In the genomic region with DNA sequence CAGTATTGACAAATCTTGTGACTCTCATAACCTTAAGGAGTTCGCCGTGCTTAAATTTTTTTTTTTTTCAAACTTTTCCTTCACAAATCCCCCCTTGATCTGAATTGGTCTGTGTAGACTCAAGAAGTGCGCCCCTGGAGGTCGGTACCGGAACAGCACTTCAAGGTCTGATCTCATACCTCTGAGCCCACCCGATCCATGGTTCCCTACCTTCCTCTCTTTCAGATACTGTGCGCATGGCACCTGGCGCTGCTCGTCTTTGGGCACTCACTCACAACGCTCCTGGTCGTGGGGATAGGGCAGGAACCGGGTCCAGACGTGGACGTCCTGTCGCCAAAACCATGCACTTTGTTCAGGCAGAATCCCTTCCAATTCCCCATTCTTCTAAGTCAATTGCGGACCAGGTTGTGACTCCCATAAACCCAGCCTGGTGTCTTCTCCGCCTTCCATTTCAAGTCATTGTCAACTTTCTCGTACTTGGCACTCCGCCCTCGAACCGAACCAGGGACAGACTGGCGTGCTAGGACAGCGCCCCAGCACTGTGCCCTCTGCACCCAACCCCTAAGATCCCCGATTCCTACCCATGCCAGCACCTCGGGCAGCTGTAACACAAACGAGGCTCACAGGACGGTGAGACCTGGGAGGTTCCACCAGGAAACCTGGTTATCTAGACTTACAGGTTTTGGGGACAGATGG, we compare ENCODE assay signal across 8 mouse cellular contexts. TPM values are rescaled to one million over a fixed set of nuclear protein-coding genes. Genes with fewer than 3 reads are reported as not detected.
DNase-seq lines count a peak whose midpoint lies in the region; ATAC-seq lines count a peak whose summit lies in the region.

No protein-coding gene starts in this region.

- no peaks in the 10 kb centered on the region for H3K9me3 ChIP-seq in forebrain, embryonic 12.5 days

- peak; percentile 48 for DNase-seq in gastrocnemius, adult 18-20 months (ENCODE audit: low spot score)
- DNase-seq in gastrocnemius, postnatal 25 days, result no peak
- DNase-seq in c-Kit-positive CD71-positive TER-119-positive erythroid progenitor cells, embryonic 14.5 days (ENCODE audit: low spot score), result peak; percentile 51
- peak; percentile 76 for DNase-seq in heart, postnatal 4 days
- DNase-seq in left cerebral cortex, postnatal 14 days (ENCODE audit: low spot score in 2 of 2), result peak; percentile 60 to 63
- DNase-seq in spleen, adult 12 weeks (ENCODE audit: low spot score), result peak; percentile 33

- no peaks in the 10 kb centered on the region for H3K36me3 ChIP-seq in forebrain, embryonic 12.5 days (replicated peaks)

- H3K4me2 ChIP-seq in forebrain, embryonic 12.5 days, result peak overlapping the region; percentile 43

- intact Hi-C loops in left cerebral cortex, postnatal 14 days (cut with DNase I), result loop anchor here (5.0 kb wide), 1 partner anchor 64 kb away; no protein-coding TSS in a partner anchor

- H3K9ac ChIP-seq in forebrain, embryonic 12.5 days, result no peak overlapping the region

- H3K27ac ChIP-seq in forebrain, embryonic 12.5 days, result no peak overlapping the region

- H3K4me3 ChIP-seq in forebrain, embryonic 12.5 days (replicated peaks), result peak overlapping the region; percentile 24

- peaks cover 56% of the 10 kb centered on the region for H3K27me3 ChIP-seq in forebrain, embryonic 12.5 days

- peak; percentile 33 for ATAC-seq in forebrain, embryonic 12.5 days (ENCODE audit: low FRiP score)
- peak; percentile 64 for ATAC-seq in megakaryocyte-erythroid progenitor cell, adult 5-6 weeks (replicated peaks; ENCODE audit: low FRiP score, low TSS enrichment, poor library complexity, severe bottlenecking)

- WGBS in forebrain, embryonic 12.5 days, result 4% methylated on average over 27 of the region's 27 CpGs

- peaks cover 11% of the 10 kb centered on the region for H3K4me1 ChIP-seq in forebrain, embryonic 12.5 days

RNA-seq across cellular contexts. Expression of gene Duoxa1, which starts 0.7 kb away (rescaled TPM):
- total RNA-seq in gastrocnemius, adult 18-20 months (2021), result 1 to 10 TPM in 1 of 2 experiments, under 1 TPM in 1; 0.25 to 1.2 TPM
- 1 to 10 TPM in 1 of 2 experiments, under 1 TPM in 1; 0.95 to 1.1 TPM for total RNA-seq in gastrocnemius, postnatal 25 days (2021)
- polyA plus RNA-seq in forebrain, embryonic 12.5 days (2016; fragmentation: Nextera tagmentation; extraction: Ambion mirVana), result 0.17 TPM in 1 of 2 replicates, not detected in the other
- total RNA-seq in heart, postnatal 4 days (2021), result not detected
- not detected for total RNA-seq in left cerebral cortex, postnatal 14 days (2021)
- total RNA-seq in megakaryocyte-erythroid progenitor cell, adult 5-6 weeks (2014; fragmentation: Nextera tagmentation), result not detected in 2 replicates
- not detected in 2 replicates for total RNA-seq in megakaryocyte-erythroid progenitor cell, adult 5-6 weeks (2017)

RNA-seq across cellular contexts. Expression of gene Duox1, which starts 2.6 kb away (rescaled TPM):
- total RNA-seq in gastrocnemius, adult 18-20 months (2021), result under 1 TPM; 0.50 to 0.83 TPM
- total RNA-seq in gastrocnemius, postnatal 25 days (2021), result under 1 TPM; 0.46 to 0.72 TPM
- polyA plus RNA-seq in forebrain, embryonic 12.5 days (2016; fragmentation: Nextera tagmentation; extraction: Ambion mirVana), result 0.04 and 0.08 TPM in 2 replicates
- not detected for total RNA-seq in heart, postnatal 4 days (2021)
- under 1 TPM; 0.07 to 0.15 TPM for total RNA-seq in left cerebral cortex, postnatal 14 days (2021)
- not detected in 2 replicates for total RNA-seq in megakaryocyte-erythroid progenitor cell, adult 5-6 weeks (2014; fragmentation: Nextera tagmentation)
- not detected in 2 replicates for total RNA-seq in megakaryocyte-erythroid progenitor cell, adult 5-6 weeks (2017)

RNA-seq across cellular contexts. Expression of gene Duoxa2, which starts 14.2 kb away (rescaled TPM):
- not detected for total RNA-seq in gastrocnemius, adult 18-20 months (2021)
- not detected for total RNA-seq in gastrocnemius, postnatal 25 days (2021)
- not detected in 2 replicates for polyA plus RNA-seq in forebrain, embryonic 12.5 days (2016; fragmentation: Nextera tagmentation; extraction: Ambion mirVana)
- under 1 TPM; 0.16 to 0.21 TPM for total RNA-seq in heart, postnatal 4 days (2021)
- total RNA-seq in left cerebral cortex, postnatal 14 days (2021), result not detected
- total RNA-seq in megakaryocyte-erythroid progenitor cell, adult 5-6 weeks (2014; fragmentation: Nextera tagmentation), result not detected in 2 replicates
- not detected in 2 replicates for total RNA-seq in megakaryocyte-erythroid progenitor cell, adult 5-6 weeks (2017)

RNA-seq across cellular contexts. Expression of gene Duox2, which starts 14.6 kb away (rescaled TPM):
- total RNA-seq in gastrocnemius, adult 18-20 months (2021), result under 1 TPM; 0.07 to 0.09 TPM
- total RNA-seq in gastrocnemius, postnatal 25 days (2021), result under 1 TPM; 0.08 to 0.16 TPM
- not detected in 2 replicates for polyA plus RNA-seq in forebrain, embryonic 12.5 days (2016; fragmentation: Nextera tagmentation; extraction: Ambion mirVana)
- total RNA-seq in heart, postnatal 4 days (2021), result under 1 TPM; 0.55 to 0.59 TPM
- total RNA-seq in left cerebral cortex, postnatal 14 days (2021), result under 1 TPM in 1 of 2 experiments, not detected in 1; 0.09 TPM
- total RNA-seq in megakaryocyte-erythroid progenitor cell, adult 5-6 weeks (2014; fragmentation: Nextera tagmentation), result not detected in 2 replicates
- total RNA-seq in megakaryocyte-erythroid progenitor cell, adult 5-6 weeks (2017), result not detected in 2 replicates

RNA-seq across cellular contexts. Expression of gene Shf, which starts 56.1 kb away (rescaled TPM):
- 1 to 10 TPM; 1.7 to 1.9 TPM for total RNA-seq in gastrocnemius, adult 18-20 months (2021)
- total RNA-seq in gastrocnemius, postnatal 25 days (2021), result 1 to 10 TPM; 2.0 to 2.7 TPM
- polyA plus RNA-seq in forebrain, embryonic 12.5 days (2016; fragmentation: Nextera tagmentation; extraction: Ambion mirVana), result 5.1 and 6.8 TPM in 2 replicates
- total RNA-seq in heart, postnatal 4 days (2021), result 10 to 100 TPM; 10.1 to 11.3 TPM
- 10 to 100 TPM; 75.3 to 77.1 TPM for total RNA-seq in left cerebral cortex, postnatal 14 days (2021)
- total RNA-seq in megakaryocyte-erythroid progenitor cell, adult 5-6 weeks (2014; fragmentation: Nextera tagmentation), result 5.2 and 8.7 TPM in 2 replicates
- 1.6 and 13.8 TPM in 2 replicates for total RNA-seq in megakaryocyte-erythroid progenitor cell, adult 5-6 weeks (2017)
